Mouse (Mus musculus) neural tube, embryonic 14.5 days (tissue): Measurements from ENCODE around the gene Sccpdh. TPM values are rescaled to one million over a fixed set of nuclear protein-coding genes. Genes with fewer than 3 reads are reported as not detected.
"Not testable (repeated sequence)": the region's sequence is repeated elsewhere in the genome, so short reads cannot be mapped to it uniquely, and the experiment has no call there.

Experiments used
- ATAC-seq: fragments of 200-750 bp; cut with Nextera tagmentation; 2 replicates; pipeline ENCODE4 v1.8.0; 2017; ENCODE audit warnings: low read depth, mild to moderate bottlenecking, moderate TSS enrichment, moderate library complexity
- H3K27ac ChIP-seq: fragments of 300-500 bp; sonication (generic); 2 replicates; pipeline ENCODE4 v1.5.1; 2014; ENCODE audit warnings: low read depth, mild to moderate bottlenecking, control low read depth, low read length, moderate library complexity, mixed read lengths
- H3K27me3 ChIP-seq: fragments of 300-500 bp; sonication (generic); 2 replicates; pipeline ENCODE4 v1.6.1; 2014; ENCODE audit warnings: low read length; ENCODE audit not compliant: control insufficient read depth, insufficient read depth
- H3K36me3 ChIP-seq: fragments of 300-500 bp; sonication (generic); 2 replicates; pipeline ENCODE4 v1.6.1; 2014; ENCODE audit warnings: low read length, mixed read lengths; ENCODE audit not compliant: control insufficient read depth, insufficient read depth
- H3K4me1 ChIP-seq: fragments of 300-500 bp; sonication (generic); 2 replicates; pipeline ENCODE4 v1.6.1; 2014; ENCODE audit warnings: low read length; ENCODE audit not compliant: control insufficient read depth, insufficient read depth
- H3K4me2 ChIP-seq: fragments of 300-500 bp; sonication (generic); 2 replicates; pipeline ENCODE4 v1.6.1; 2014; ENCODE audit warnings: mild to moderate bottlenecking, low read depth, low read length, control low read depth
- H3K4me3 ChIP-seq: fragments of 300-500 bp; sonication (generic); 2 replicates; pipeline ENCODE4 v1.5.1; 2014; ENCODE audit warnings: low read depth, low read length, control low read depth, mixed read lengths
- H3K9ac ChIP-seq: fragments of 300-500 bp; sonication (generic); replicated peaks from 2 replicates; pipeline ENCODE4 v1.6.1; 2014; ENCODE audit warnings: low read depth, mild to moderate bottlenecking, control low read depth, low read length, mixed read lengths
- H3K9me3 ChIP-seq: fragments of 300-500 bp; sonication (generic); 2 replicates; pipeline ENCODE4 v1.6.1; 2016; ENCODE audit warnings: low read length; ENCODE audit not compliant: control insufficient read depth
- WGBS: fragments of 180-500 bp; shearing (Covaris S2); extraction: QIAGEN DNeasy Blood & Tissue Kit; methylation state at CpG from one replicate; pipeline ENCODE4 v1.1.7; 2014; 5-methylcytosine and 5-hydroxymethylcytosine counted together
- polyA plus RNA-seq: library from polyadenylated mRNA; unstranded; fragments of >200 nt; fragmentation: Nextera tagmentation; extraction: Ambion mirVana; gene quantifications from 2 replicates; pipeline ENCODE4 v1.2.1, GENCODE M21; 2014

Sccpdh gene
- polyA plus RNA-seq, 1 experiment from 2014 or later: 186 TPM

DNA sequence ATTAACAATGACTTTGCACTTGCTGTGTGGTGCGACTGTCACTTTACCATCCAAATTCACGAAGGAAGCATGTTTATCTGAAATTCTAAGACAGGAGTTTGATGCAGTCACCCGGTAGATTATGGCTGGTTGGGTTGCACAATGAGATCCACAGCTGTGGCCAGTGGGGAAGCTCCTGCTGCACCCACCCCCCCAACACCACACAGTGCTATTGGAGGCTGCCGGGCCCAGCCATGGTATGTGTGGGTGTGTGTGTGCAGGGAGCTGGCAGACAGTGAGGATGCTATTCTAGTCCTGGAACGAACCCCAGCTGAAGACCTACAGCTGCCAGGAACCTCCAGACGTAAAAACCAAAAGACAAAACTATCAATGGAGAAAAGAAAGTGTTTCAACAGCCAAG is 41.4 kb downstream of the Sccpdh start:
- H3K36me3 ChIP-seq: no peaks in the 10 kb centered on the region
- H3K4me3 ChIP-seq: no peak overlapping the region
- no peaks in the 10 kb centered on the region for H3K27me3 ChIP-seq
- no peak for ATAC-seq
- H3K4me2 ChIP-seq: no peak overlapping the region
- no peak overlapping the region for H3K9ac ChIP-seq
- WGBS: 88% methylated on average over 6 of the region's 6 CpGs
- no peaks in the 10 kb centered on the region for H3K4me1 ChIP-seq
- no peaks in the 10 kb centered on the region for H3K9me3 ChIP-seq
- no peak overlapping the region for H3K27ac ChIP-seq

DNA sequence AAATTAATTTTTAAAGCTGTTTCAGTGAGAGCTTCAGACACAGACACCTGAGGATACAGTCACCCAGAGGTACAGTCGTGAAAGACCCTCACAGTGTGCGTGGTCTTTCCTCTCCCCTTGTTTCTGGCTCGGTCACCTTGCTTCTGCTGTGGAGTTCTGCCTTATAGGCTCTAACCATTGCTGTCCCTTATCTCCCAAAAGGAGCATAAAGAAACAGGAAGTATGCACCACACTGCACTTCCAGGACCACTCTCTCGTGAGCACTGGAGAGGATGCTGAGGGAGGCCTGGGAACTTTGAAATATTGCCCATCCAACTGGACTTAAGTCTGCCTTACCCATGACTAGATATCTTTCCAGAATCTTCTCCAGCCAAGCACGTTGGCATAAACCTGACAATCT is 42.7 kb downstream of the Sccpdh start:
- 86% methylated on average over 5 of the region's 5 CpGs for WGBS
- H3K36me3 ChIP-seq: no peaks in the 10 kb centered on the region
- no peak for ATAC-seq
- no peaks in the 10 kb centered on the region for H3K27me3 ChIP-seq
- H3K9ac ChIP-seq: no peak overlapping the region
- no peak overlapping the region for H3K4me3 ChIP-seq
- no peak overlapping the region for H3K4me2 ChIP-seq
- H3K9me3 ChIP-seq: no peaks in the 10 kb centered on the region
- no peaks in the 10 kb centered on the region for H3K4me1 ChIP-seq
- no peak overlapping the region for H3K27ac ChIP-seq

DNA sequence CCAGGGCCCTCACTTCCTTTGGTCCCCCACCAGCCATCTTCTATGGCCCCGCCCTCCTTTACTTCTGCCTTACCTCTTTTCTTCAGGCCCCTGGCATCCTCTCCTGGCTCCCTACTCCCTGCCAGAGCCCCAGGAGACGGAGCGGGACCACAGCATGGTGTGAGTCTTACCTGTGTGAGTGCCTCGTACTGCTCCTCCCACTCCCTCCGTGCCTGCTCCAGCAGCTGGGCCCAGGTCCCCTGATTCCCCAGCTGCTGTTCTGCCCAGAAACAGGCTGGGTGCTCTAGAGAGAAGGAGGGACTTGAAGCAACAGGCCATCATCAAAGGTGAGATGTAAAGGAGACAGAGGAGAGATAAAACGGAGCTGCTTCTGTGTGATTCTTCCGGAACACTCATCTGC is 44.6 kb downstream of the Sccpdh start:
- Histone ChIP-seq H3K4me2 (no peak overlapping the region), H3K9ac (no peak overlapping the region), H3K4me1 (no peaks in the 10 kb centered on the region), H3K27me3 (no peaks in the 10 kb centered on the region), H3K9me3 (no peaks in the 10 kb centered on the region), H3K4me3 (no peak overlapping the region), H3K27ac (no peak overlapping the region), H3K36me3 (no peaks in the 10 kb centered on the region)
- 88% methylated on average over 7 of the region's 7 CpGs for WGBS
- ATAC-seq: no peak

DNA sequence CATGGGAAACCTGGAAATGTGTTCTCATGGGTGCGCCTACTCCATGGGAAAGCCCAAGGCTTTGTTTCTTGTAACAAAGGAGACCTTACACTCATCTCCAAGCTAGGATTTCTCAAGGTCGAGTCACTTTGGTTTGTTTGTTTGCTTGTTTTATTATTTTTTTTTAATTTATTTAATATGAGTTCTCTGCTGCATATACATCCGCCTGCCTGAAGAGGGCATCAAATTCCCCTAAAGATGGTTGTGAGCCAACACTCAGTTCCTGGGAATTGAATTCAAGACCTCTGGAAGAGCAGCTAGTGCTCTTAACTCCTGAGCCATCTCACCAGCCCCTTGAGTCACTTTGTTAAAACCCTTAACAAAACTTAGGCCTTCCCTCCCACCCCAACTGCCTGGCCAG is 45.4 kb downstream of the Sccpdh start:
- H3K9ac ChIP-seq: no peak overlapping the region
- ATAC-seq: no peak
- H3K27ac ChIP-seq: no peak overlapping the region
- no peak overlapping the region for H3K4me3 ChIP-seq
- no peaks in the 10 kb centered on the region for H3K27me3 ChIP-seq
- no peaks in the 10 kb centered on the region for H3K36me3 ChIP-seq
- no peaks in the 10 kb centered on the region for H3K4me1 ChIP-seq
- no peak overlapping the region for H3K4me2 ChIP-seq
- 82% methylated on average over 3 of the region's 3 CpGs for WGBS
- no peaks in the 10 kb centered on the region for H3K9me3 ChIP-seq

DNA sequence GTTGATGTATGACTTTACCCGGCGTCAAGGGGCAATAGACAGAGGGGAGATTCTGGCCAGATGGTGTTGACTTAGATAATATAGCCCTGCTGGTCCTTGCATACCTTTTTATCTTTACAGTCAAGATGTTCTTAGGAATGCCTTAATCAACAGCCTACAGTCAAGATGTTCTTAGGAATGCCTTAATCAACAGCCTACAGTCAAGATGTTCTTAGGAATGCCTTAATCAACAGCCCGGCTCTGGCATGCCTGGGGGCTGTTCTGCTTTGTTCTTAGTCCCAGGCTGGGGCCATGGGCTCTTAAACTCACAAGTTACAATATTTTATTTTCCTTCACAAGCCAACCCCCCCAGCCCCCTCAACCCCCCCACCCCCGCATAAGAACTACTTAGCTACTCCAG is 47.3 kb downstream of the Sccpdh start:
- not testable (repeated sequence) for H3K4me1 ChIP-seq, H3K4me2 ChIP-seq, ATAC-seq, H3K27ac ChIP-seq, H3K4me3 ChIP-seq, H3K9me3 ChIP-seq, H3K9ac ChIP-seq, H3K36me3 ChIP-seq, H3K27me3 ChIP-seq
- 100% methylated on average over 2 of the region's 4 CpGs for WGBS

DNA sequence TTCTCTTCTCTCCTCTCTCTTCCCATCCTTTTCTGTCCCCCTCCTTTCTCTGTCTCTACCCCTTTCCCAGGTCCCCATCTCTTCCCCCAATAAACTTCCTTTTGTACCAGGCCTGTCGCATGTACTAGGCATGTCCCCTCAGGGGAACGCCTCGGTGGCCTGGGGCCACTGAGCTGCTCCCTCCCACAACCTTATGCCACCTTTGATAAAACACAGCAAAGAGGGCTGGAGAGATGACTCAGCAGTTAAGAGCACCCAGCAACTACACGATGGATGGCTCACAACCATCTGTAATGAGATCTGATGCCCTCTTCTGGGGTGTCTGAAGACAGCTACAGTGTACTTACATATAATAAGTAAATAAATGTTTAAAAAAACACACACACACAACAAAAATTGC is 47.8 kb downstream of the Sccpdh start:
- Histone ChIP-seq H3K9ac (no peak overlapping the region), H3K36me3 (no peaks in the 10 kb centered on the region), H3K4me1 (no peaks in the 10 kb centered on the region), H3K4me2 (no peak overlapping the region), H3K9me3 (no peaks in the 10 kb centered on the region), H3K27ac (no peak overlapping the region), H3K4me3 (no peak overlapping the region), H3K27me3 (no peaks in the 10 kb centered on the region)
- no peak for ATAC-seq
- 95% methylated on average over 4 of the region's 4 CpGs for WGBS

DNA sequence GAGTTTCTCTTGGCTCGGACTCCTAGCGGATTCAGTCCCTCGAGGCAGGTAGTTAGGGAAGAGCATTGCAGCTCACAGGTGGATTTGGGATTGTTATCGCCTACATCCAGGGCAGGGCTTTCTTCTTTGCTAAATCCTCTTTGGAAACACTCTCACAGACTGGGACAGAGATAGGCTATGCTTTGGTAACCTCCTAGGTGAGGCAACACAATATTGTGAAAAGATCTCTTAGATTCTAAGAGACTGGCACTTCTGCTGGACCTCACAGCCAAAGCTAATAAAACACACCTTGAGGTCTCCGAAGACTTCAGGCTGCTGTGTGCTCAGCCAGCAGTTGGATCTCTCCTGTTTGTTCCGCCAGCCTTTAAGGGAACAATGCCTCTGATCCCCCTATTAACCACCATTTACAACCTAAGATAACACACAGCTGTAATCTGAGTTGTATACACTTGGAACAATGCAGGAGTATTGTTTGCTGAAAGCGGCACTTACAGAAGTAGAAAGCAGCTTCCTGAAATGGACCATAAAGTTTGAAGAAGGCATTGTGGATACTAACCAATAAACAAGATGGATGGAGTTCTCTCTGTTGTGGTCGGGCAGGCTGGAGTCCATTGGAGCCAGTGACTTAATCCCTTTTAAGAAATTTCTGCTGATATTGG is 54.9 kb downstream of the Sccpdh start:
- ATAC-seq: no peak
- 31% methylated on average over 8 of the region's 8 CpGs for WGBS
- H3K36me3 ChIP-seq: no peaks in the 10 kb centered on the region

DNA sequence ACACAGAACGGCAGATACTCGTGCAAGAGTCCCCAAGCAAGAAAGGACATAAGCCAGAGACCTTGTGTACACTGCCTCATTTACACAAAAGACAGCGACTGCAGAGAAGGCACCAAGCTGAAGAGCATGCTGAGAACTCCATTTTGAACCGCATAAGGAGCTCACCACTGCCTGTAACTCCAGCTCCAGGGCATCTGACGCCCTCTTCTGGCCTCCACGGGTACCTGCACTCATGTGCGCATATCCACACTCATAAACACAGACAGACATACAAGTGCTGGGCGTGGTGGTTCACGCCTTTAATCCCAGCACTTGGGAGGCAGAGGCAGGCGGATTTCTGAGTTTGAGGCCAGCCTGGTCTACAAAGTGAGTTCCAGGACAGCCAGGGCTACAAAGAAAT is 60.7 kb downstream of the Sccpdh start:
- Histone ChIP-seq H3K27me3 (no peaks in the 10 kb centered on the region), H3K9ac (no peak overlapping the region), H3K4me1 (no peaks in the 10 kb centered on the region), H3K27ac (no peak overlapping the region), H3K4me2 (no peak overlapping the region), H3K4me3 (no peak overlapping the region), H3K9me3 (no peaks in the 10 kb centered on the region), H3K36me3 (no peaks in the 10 kb centered on the region)
- no peak for ATAC-seq
- WGBS: 89% methylated on average over 10 of the region's 10 CpGs

More for the DNA sequence above, 54.9 kb downstream of the Sccpdh start:
- H3K27ac ChIP-seq: no peak overlapping the region
- H3K4me1 ChIP-seq: no peaks in the 10 kb centered on the region
- no peak overlapping the region for H3K4me3 ChIP-seq
- no peak overlapping the region for H3K9ac ChIP-seq
- no peaks in the 10 kb centered on the region for H3K9me3 ChIP-seq
- H3K27me3 ChIP-seq: no peaks in the 10 kb centered on the region
- H3K4me2 ChIP-seq: no peak overlapping the region

DNA sequence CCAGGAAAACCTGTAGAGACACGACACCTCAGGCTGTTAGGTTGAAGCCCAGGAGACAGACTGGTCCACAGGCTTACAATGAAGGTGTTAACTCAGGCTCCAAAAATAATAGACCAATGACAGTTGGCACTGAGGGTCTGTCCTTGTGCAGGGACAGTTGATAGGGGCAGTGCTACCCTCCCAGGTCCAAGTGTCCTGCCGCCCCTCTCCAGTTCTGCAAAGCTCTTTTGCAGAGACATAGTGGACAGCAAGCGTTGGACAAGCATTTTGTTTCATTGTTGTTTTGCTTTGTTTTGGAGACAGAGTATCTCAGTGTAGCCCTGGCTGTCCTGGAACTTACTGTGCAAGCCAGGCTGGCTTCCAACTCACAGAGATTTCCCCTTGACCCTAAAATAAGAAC is 63.4 kb downstream of the Sccpdh start:
- Histone ChIP-seq H3K4me2 (no peak overlapping the region), H3K4me1 (no peaks in the 10 kb centered on the region), H3K9ac (no peak overlapping the region), H3K4me3 (no peak overlapping the region), H3K36me3 (no peaks in the 10 kb centered on the region), H3K27ac (no peak overlapping the region), H3K27me3 (no peaks in the 10 kb centered on the region), H3K9me3 (no peaks in the 10 kb centered on the region)
- no peak for ATAC-seq
- 96% methylated on average over 3 of the region's 3 CpGs for WGBS
